Mouse (Mus musculus) naive thymus-derived CD4-positive, alpha-beta T cell, adult 2 months (primary cell): Measurements from ENCODE around the gene Glmp.
"Not testable (repeated sequence)": the region's sequence is repeated elsewhere in the genome, so short reads cannot be mapped to it uniquely, and the experiment has no call there.

ENCODE experiments used
- DNase-seq: peaks from one replicate; pipeline ENCODE4 v3.0.0-alpha.2; 2011; ENCODE audit warnings: low read depth

Glmp gene

GRCm38 (mm10) chr3:88336058-88337013 is 11.5 kb downstream of the Glmp start, which contains the start of the genes Tmem79 and Smg5:
Gene Tmem79, minus strand, starts transcription at chr3:88336148.
Gene Smg5, plus strand, starts transcription at chr3:88336260.
- DNase-seq, result peak; percentile 98

- peak; percentile 64 for DNase-seq
Measured at GRCm38 (mm10) chr3:88337367-88338020, 12.7 kb downstream of the Glmp start.

GRCm38 (mm10) chr3:88338316-88338715 is 13.5 kb downstream of the Glmp start:
- DNase-seq, result no peak

GRCm38 (mm10) chr3:88339006-88339405 is 14.2 kb downstream of the Glmp start:
- no peak for DNase-seq

GRCm38 (mm10) chr3:88350732-88351131 is 25.9 kb downstream of the Glmp start:
- DNase-seq, result no peak

- no peak for DNase-seq
Measured at GRCm38 (mm10) chr3:88352907-88353306, 28.1 kb downstream of the Glmp start.

GRCm38 (mm10) chr3:88354396-88355165 is 29.8 kb downstream of the Glmp start:
- no peak for DNase-seq

- DNase-seq, result no peak
Measured at GRCm38 (mm10) chr3:88359584-88359983, 34.8 kb downstream of the Glmp start.

GRCm38 (mm10) chr3:88359989-88360388 is 35.2 kb downstream of the Glmp start:
- DNase-seq, result no peak

- DNase-seq, result no peak
Measured at GRCm38 (mm10) chr3:88361096-88361495, 36.3 kb downstream of the Glmp start.

GRCm38 (mm10) chr3:88361612-88362313 is 36.9 kb downstream of the Glmp start:
- DNase-seq, result no peak

GRCm38 (mm10) chr3:88363700-88364099 is 38.9 kb downstream of the Glmp start:
- no peak for DNase-seq

- no peak for DNase-seq
Measured at GRCm38 (mm10) chr3:88364337-88364736, 39.5 kb downstream of the Glmp start, which contains the start of gene Paqr6. Gene Paqr6, plus strand, starts transcription at chr3:88364584.

GRCm38 (mm10) chr3:88365705-88366361 is 41.0 kb downstream of the Glmp start:
- no peak for DNase-seq

- peak; percentile 41 for DNase-seq
Measured at GRCm38 (mm10) chr3:88366830-88367428, 42.1 kb downstream of the Glmp start.

- not testable (repeated sequence) for DNase-seq
Measured at GRCm38 (mm10) chr3:88367517-88367916, 42.7 kb downstream of the Glmp start.

- DNase-seq, result not testable (repeated sequence)
Measured at GRCm38 (mm10) chr3:88368511-88368910, 43.7 kb downstream of the Glmp start.

- DNase-seq, result not testable (repeated sequence)
Measured at GRCm38 (mm10) chr3:88372643-88373042, 47.8 kb downstream of the Glmp start, which contains the start of gene Bglap3. Gene Bglap3, minus strand, starts transcription at chr3:88372743.

GRCm38 (mm10) chr3:88375750-88376626 is 51.2 kb downstream of the Glmp start:
- DNase-seq, result peak; percentile 54
